ENCODE assay signal across 22 mouse cellular contexts in genomic region chr4:82120326-82120725, GRCm38 (mm10).
"Had no signal": no experiment of that assay in that cellular context is flagged by ENCODE, and none has a peak within 500 bp of the region (broad histone marks: within the 10 kb centered on the region; RNA-seq: fewer than 3 reads in every experiment).

No protein-coding gene starts in this region.

- DNase-seq: kidney, adult 8-10 months; left cerebral cortex, postnatal 4 days; liver, postnatal 0 days; lung, embryonic 14.5 days; lung, postnatal 36 days; midbrain, embryonic 14.5 days; right cerebral cortex, postnatal 4 days; thymus, adult 2 months; thymus, postnatal 14 days; thymus, postnatal 4 days had no signal

- H3K4me1 ChIP-seq: limb, embryonic 15.5 days; megakaryocyte, embryonic 14.5 days; midbrain, embryonic 10.5 days; neural tube, embryonic 12.5 days; neural tube, embryonic 15.5 days had no signal

- H3K9ac ChIP-seq: limb, embryonic 12.5 days; limb, embryonic 15.5 days; liver, embryonic 14.5 days; liver, postnatal 0 days; lung, embryonic 14.5 days; neural tube, embryonic 12.5 days; neural tube, embryonic 15.5 days had no signal

- H3K4me2 ChIP-seq: limb, embryonic 12.5 days; limb, embryonic 15.5 days; liver, embryonic 11.5 days; lung, embryonic 14.5 days; neural tube, embryonic 12.5 days; neural tube, embryonic 15.5 days had no signal

- H3K27me3 ChIP-seq: limb, embryonic 12.5 days; limb, embryonic 15.5 days; megakaryocyte, embryonic 14.5 days; neural tube, embryonic 12.5 days; neural tube, embryonic 15.5 days had no signal

- H3K36me3 ChIP-seq: limb, embryonic 12.5 days; limb, embryonic 15.5 days; midbrain, embryonic 10.5 days; neural tube, embryonic 12.5 days; neural tube, embryonic 15.5 days had no signal

- H3K9me3 ChIP-seq: limb, embryonic 12.5 days; limb, embryonic 15.5 days; megakaryocyte, embryonic 14.5 days; midbrain, embryonic 10.5 days; neural tube, embryonic 12.5 days; neural tube, embryonic 15.5 days had no signal

- H3K27ac ChIP-seq: kidney, postnatal 0 days; limb, embryonic 12.5 days; limb, embryonic 15.5 days; liver, embryonic 14.5 days; midbrain, embryonic 10.5 days; neural tube, embryonic 12.5 days; neural tube, embryonic 15.5 days; stomach, postnatal 0 days had no signal

- ATAC-seq: intestine, postnatal 0 days; liver, postnatal 0 days; lung, postnatal 0 days had no signal

- H3K4me3 ChIP-seq: limb, embryonic 12.5 days; limb, embryonic 15.5 days; megakaryocyte, embryonic 14.5 days; midbrain, embryonic 10.5 days; neural tube, embryonic 12.5 days; neural tube, embryonic 15.5 days had no signal
